In genomic region chr7:142470808-142471413, GRCm38 (mm10) we compare ENCODE assay signal across 10 mouse cellular contexts. TPM values are rescaled to one million over a fixed set of nuclear protein-coding genes. Genes with fewer than 3 reads are reported as not detected.
A peak's percentile ranks its signal among the peaks of the same experiment; 100 is the strongest.
DNase-seq lines count a peak whose midpoint lies in the region; ATAC-seq and TF ChIP-seq lines count a peak whose summit lies in the region.
"Had no signal": no experiment of that assay in that cellular context is flagged by ENCODE, and none has a peak within 500 bp of the region (broad histone marks: within the 10 kb centered on the region; RNA-seq: fewer than 3 reads in every experiment).

No protein-coding gene starts in this region.

- no peak overlapping the region for H3K4me2 ChIP-seq in forebrain, embryonic 12.5 days
- no peak overlapping the region for H3K4me2 ChIP-seq in forebrain, embryonic 13.5 days
- no peak overlapping the region for H3K4me2 ChIP-seq in hindbrain, postnatal 0 days (ENCODE audit: low read depth, low read length)
- H3K4me2 ChIP-seq: liver, embryonic 15.5 days had no signal

- H3K9ac ChIP-seq in forebrain, embryonic 12.5 days: peak overlapping the region; percentile 25; the same call in 1 of the 2 replicates
- H3K9ac ChIP-seq in forebrain, embryonic 13.5 days: no peak overlapping the region
- no peak overlapping the region for H3K9ac ChIP-seq in hindbrain, postnatal 0 days (replicated peaks; ENCODE audit: low read length)
- H3K9ac ChIP-seq: liver, embryonic 15.5 days had no signal

- no peak for ATAC-seq in forebrain, embryonic 12.5 days (ENCODE audit: low FRiP score)
- no peak for ATAC-seq in forebrain, embryonic 13.5 days
- peak; percentile 90 for ATAC-seq in hindbrain, postnatal 0 days

- no peak for TF ChIP-seq CTCF in hindbrain, postnatal 0 days (IDR thresholded peaks at IDR 0.05; ENCODE audit: low read depth)

- H3K4me1 ChIP-seq in forebrain, embryonic 12.5 days: peaks cover 18% of the 10 kb centered on the region
- peaks cover 23% of the 10 kb centered on the region for H3K4me1 ChIP-seq in forebrain, embryonic 13.5 days
- peaks cover 5% of the 10 kb centered on the region; the same call in 1 of the 2 replicates for H3K4me1 ChIP-seq in hindbrain, postnatal 0 days (ENCODE audit: insufficient read depth, low read length)
- peaks cover 28% of the 10 kb centered on the region for H3K4me1 ChIP-seq in megakaryocyte, embryonic 14.5 days
- H3K4me1 ChIP-seq: liver, embryonic 15.5 days had no signal

- H3K36me3 ChIP-seq in forebrain, embryonic 12.5 days (replicated peaks): no peaks in the 10 kb centered on the region
- H3K36me3 ChIP-seq in forebrain, embryonic 13.5 days (ENCODE audit: poor library complexity, severe bottlenecking): no peaks in the 10 kb centered on the region
- H3K36me3 ChIP-seq in hindbrain, postnatal 0 days (ENCODE audit: insufficient read depth, low read length): no peaks in the 10 kb centered on the region
- H3K36me3 ChIP-seq in megakaryocyte, embryonic 14.5 days (replicated peaks; ENCODE audit: low read length): no peaks in the 10 kb centered on the region
- H3K36me3 ChIP-seq: liver, embryonic 15.5 days had no signal

- H3K27ac ChIP-seq in forebrain, embryonic 12.5 days: no peak overlapping the region
- no peak overlapping the region for H3K27ac ChIP-seq in forebrain, embryonic 13.5 days
- H3K27ac ChIP-seq in hindbrain, postnatal 0 days: no peak overlapping the region
- H3K27ac ChIP-seq: liver, embryonic 15.5 days had no signal

- H3K4me3 ChIP-seq in forebrain, embryonic 12.5 days (replicated peaks): no peak overlapping the region
- no peak overlapping the region for H3K4me3 ChIP-seq in forebrain, embryonic 13.5 days
- H3K4me3 ChIP-seq in hindbrain, postnatal 0 days (ENCODE audit: low read length): no peak overlapping the region
- H3K4me3 ChIP-seq in megakaryocyte, embryonic 14.5 days (replicated peaks): peak overlapping the region; percentile 62
- H3K4me3 ChIP-seq: liver, embryonic 15.5 days had no signal

- 25% methylated on average over 4 of the region's 4 CpGs for WGBS in forebrain, embryonic 12.5 days
- WGBS in forebrain, embryonic 13.5 days: 29% methylated on average over 4 of the region's 4 CpGs
- WGBS in hindbrain, postnatal 0 days: 25% methylated on average over 4 of the region's 4 CpGs

- H3K27me3 ChIP-seq in forebrain, embryonic 12.5 days: no peaks in the 10 kb centered on the region
- no peaks in the 10 kb centered on the region for H3K27me3 ChIP-seq in forebrain, embryonic 13.5 days
- H3K27me3 ChIP-seq in hindbrain, postnatal 0 days (ENCODE audit: insufficient read depth, low read length): no peaks in the 10 kb centered on the region
- peaks cover 46% of the 10 kb centered on the region for H3K27me3 ChIP-seq in megakaryocyte, embryonic 14.5 days (replicated peaks)
- H3K27me3 ChIP-seq: liver, embryonic 15.5 days had no signal

- DNase-seq in Muller cell, postnatal 12 days (ENCODE audit: inconsistent ontology term): peak; percentile 97
- peak; percentile 67 for DNase-seq in gastrocnemius, postnatal 10 days
- peak; percentile 69 for DNase-seq in hindbrain, postnatal 0 days (ENCODE audit: low spot score)
- DNase-seq in yolk sac, embryonic 10.5 days (ENCODE audit: low spot score): peak; percentile 57
- DNase-seq in spleen, postnatal 10 days (ENCODE audit: low spot score in 2 of 2): no peak

- H3K9me3 ChIP-seq in forebrain, embryonic 12.5 days: no peaks in the 10 kb centered on the region
- H3K9me3 ChIP-seq in forebrain, embryonic 13.5 days (replicated peaks): no peaks in the 10 kb centered on the region
- no peaks in the 10 kb centered on the region for H3K9me3 ChIP-seq in hindbrain, postnatal 0 days (ENCODE audit: low read length)
- H3K9me3 ChIP-seq in megakaryocyte, embryonic 14.5 days: no peaks in the 10 kb centered on the region
- H3K9me3 ChIP-seq: liver, embryonic 15.5 days had no signal

RNA-seq across cellular contexts. Expression of gene Lsp1, which starts 10.3 kb away (rescaled TPM):
- 5.4 and 6.3 TPM in 2 replicates for polyA plus RNA-seq in forebrain, embryonic 12.5 days (2016; fragmentation: Nextera tagmentation; extraction: Ambion mirVana)
- 4.2 TPM in 2 replicates for polyA plus RNA-seq in forebrain, embryonic 13.5 days (2015; fragmentation: Nextera tagmentation; extraction: Ambion mirVana)
- 10 to 100 TPM; 14.4 to 24.4 TPM for total RNA-seq in gastrocnemius, postnatal 10 days (2021)
- total RNA-seq in hindbrain, postnatal 0 days (2014; rRNA removed): 4.6 and 16.6 TPM in 2 replicates
- 6.6 and 7.2 TPM in 2 replicates for polyA plus RNA-seq in hindbrain, postnatal 0 days (2015; fragmentation: Nextera tagmentation; extraction: Ambion mirVana)
- 10.1 and 33.2 TPM in 2 replicates for polyA plus RNA-seq in megakaryocyte, embryonic 14.5 days (2012; ENCODE audit: insufficient read depth, low replicate concordance)
- total RNA-seq: MEL had no signal

RNA-seq across cellular contexts. Expression of gene Tnnt3, which starts 27.7 kb away (rescaled TPM):
- 0.78 TPM in 1 of 2 replicates, not detected in the other for polyA plus RNA-seq in forebrain, embryonic 12.5 days (2016; fragmentation: Nextera tagmentation; extraction: Ambion mirVana)
- 0.28 and 0.77 TPM in 2 replicates for polyA plus RNA-seq in forebrain, embryonic 13.5 days (2015; fragmentation: Nextera tagmentation; extraction: Ambion mirVana)
- total RNA-seq in gastrocnemius, postnatal 10 days (2021): over 10,000 TPM; 17,146 to 18,824 TPM
- 1.3 and 4.7 TPM in 2 replicates for total RNA-seq in hindbrain, postnatal 0 days (2014; rRNA removed)
- polyA plus RNA-seq in hindbrain, postnatal 0 days (2015; fragmentation: Nextera tagmentation; extraction: Ambion mirVana): 3.1 and 3.9 TPM in 2 replicates
- polyA plus RNA-seq in megakaryocyte, embryonic 14.5 days (2012; ENCODE audit: insufficient read depth, low replicate concordance): 16.2 TPM in 1 of 2 replicates, not detected in the other
- total RNA-seq: MEL had no signal

RNA-seq across cellular contexts. Expression of gene Tnni2, which starts 29.3 kb away (rescaled TPM):
- 1.3 TPM in 1 of 2 replicates, not detected in the other for polyA plus RNA-seq in forebrain, embryonic 12.5 days (2016; fragmentation: Nextera tagmentation; extraction: Ambion mirVana)
- 0.61 TPM in 1 of 2 replicates, not detected in the other for polyA plus RNA-seq in forebrain, embryonic 13.5 days (2015; fragmentation: Nextera tagmentation; extraction: Ambion mirVana)
- total RNA-seq in gastrocnemius, postnatal 10 days (2021): over 10,000 TPM; 11,296 to 12,937 TPM
- total RNA-seq in hindbrain, postnatal 0 days (2014; rRNA removed): 1.3 and 8.5 TPM in 2 replicates
- polyA plus RNA-seq in hindbrain, postnatal 0 days (2015; fragmentation: Nextera tagmentation; extraction: Ambion mirVana): 0.63 TPM in 2 replicates
- 3.4 TPM in 1 of 2 replicates, not detected in the other for polyA plus RNA-seq in megakaryocyte, embryonic 14.5 days (2012; ENCODE audit: insufficient read depth, low replicate concordance)
- total RNA-seq: MEL had no signal

RNA-seq across cellular contexts. Expression of gene Syt8, which starts 36.3 kb away (rescaled TPM):
- polyA plus RNA-seq in forebrain, embryonic 12.5 days (2016; fragmentation: Nextera tagmentation; extraction: Ambion mirVana): not detected in 2 replicates
- not detected in 2 replicates for polyA plus RNA-seq in forebrain, embryonic 13.5 days (2015; fragmentation: Nextera tagmentation; extraction: Ambion mirVana)
- total RNA-seq in gastrocnemius, postnatal 10 days (2021): under 1 TPM in 1 of 2 experiments, not detected in 1; 0.36 TPM
- total RNA-seq in hindbrain, postnatal 0 days (2014; rRNA removed): not detected in 2 replicates
- 0.15 TPM in 1 of 2 replicates, not detected in the other for polyA plus RNA-seq in hindbrain, postnatal 0 days (2015; fragmentation: Nextera tagmentation; extraction: Ambion mirVana)
- 3.4 TPM in 1 of 2 replicates, not detected in the other for polyA plus RNA-seq in megakaryocyte, embryonic 14.5 days (2012; ENCODE audit: insufficient read depth, low replicate concordance)
- total RNA-seq: MEL had no signal

Comparison
In these comparisons a context has a peak if more than half of its experiments do, and no peak if none do; other contexts are left out.
1. DNase-seq: peak in Muller cell, postnatal 12 days (single experiment), gastrocnemius, postnatal 10 days (single experiment), hindbrain, postnatal 0 days (single experiment) and yolk sac, embryonic 10.5 days (single experiment); none in spleen, postnatal 10 days (0 of 2).